Mouse (Mus musculus): ENCODE measurements around the gene Cdh4. TPM values are rescaled to one million over a fixed set of nuclear protein-coding genes. Genes with fewer than 3 reads are reported as not detected.

Gene Cdh4
- total and polyA plus RNA-seq, 2 experiments from 2014 or later: 0.51 to 2.1 TPM

GRCm38 (mm10) chr2:179539532-179540245, 97.5 kb downstream of the Cdh4 start:
- no peak overlapping the region for H3K9ac ChIP-seq (replicated peaks; ENCODE audit: low read depth, low read length)
- TF ChIP-seq CTCF (IDR thresholded peaks at IDR 0.05; ENCODE audit: low read depth) (no peak), EP300 (IDR thresholded peaks at IDR 0.05; ENCODE audit: low read depth) (no peak)
- no peaks in the 10 kb centered on the region for H3K27me3 ChIP-seq (ENCODE audit: control insufficient read depth, insufficient read depth, low read length)
- H3K9me3 ChIP-seq (replicated peaks; ENCODE audit: control insufficient read depth, low read length): no peaks in the 10 kb centered on the region
- H3K4me1 ChIP-seq (ENCODE audit: control insufficient read depth, insufficient read depth): no peaks in the 10 kb centered on the region
- no peak overlapping the region for H3K4me3 ChIP-seq (ENCODE audit: low read depth, low read length)
- 32% methylated on average over 9 of the region's 9 CpGs for WGBS
- no peaks in the 10 kb centered on the region for H3K36me3 ChIP-seq (replicated peaks; ENCODE audit: control insufficient read depth, insufficient read depth, low read length)
- no peak overlapping the region for H3K27ac ChIP-seq (ENCODE audit: low read depth)
- no peak for DNase-seq (ENCODE audit: low spot score)
- ATAC-seq (ENCODE audit: insufficient read depth, low read depth): no peak
- no peak overlapping the region for H3K4me2 ChIP-seq (ENCODE audit: low read depth, low read length)

- DNase-seq (ENCODE audit: low spot score) (no peak), ATAC-seq (ENCODE audit: insufficient read depth, low read depth) (no peak)
- no peak for TF ChIP-seq EP300 (IDR thresholded peaks at IDR 0.05; ENCODE audit: low read depth)
- TF ChIP-seq CTCF (IDR thresholded peaks at IDR 0.05; ENCODE audit: low read depth): no peak
- H3K27me3 ChIP-seq (ENCODE audit: control insufficient read depth, insufficient read depth, low read length): no peaks in the 10 kb centered on the region
- 90% methylated on average over 4 of the region's 4 CpGs for WGBS
- 0 out of 2 replicates have a peak, but pooled peaks cover 7% of the 10 kb centered on the region for H3K9me3 ChIP-seq (replicated peaks; ENCODE audit: control insufficient read depth, low read length)
- H3K4me1 ChIP-seq (ENCODE audit: control insufficient read depth, insufficient read depth): no peaks in the 10 kb centered on the region
- no peak overlapping the region for H3K4me3 ChIP-seq (ENCODE audit: low read depth, low read length)
- no peak overlapping the region for H3K27ac ChIP-seq (ENCODE audit: low read depth)
- no peaks in the 10 kb centered on the region for H3K36me3 ChIP-seq (replicated peaks; ENCODE audit: control insufficient read depth, insufficient read depth, low read length)
- H3K9ac ChIP-seq (replicated peaks; ENCODE audit: low read depth, low read length): no peak overlapping the region
- H3K4me2 ChIP-seq (ENCODE audit: low read depth, low read length): no peak overlapping the region
Measured at GRCm38 (mm10) chr2:179541096-179541495, 98.9 kb downstream of the Cdh4 start.

- H3K36me3 ChIP-seq (replicated peaks; ENCODE audit: control insufficient read depth, insufficient read depth, low read length): no peaks in the 10 kb centered on the region
- no peaks in the 10 kb centered on the region for H3K4me1 ChIP-seq (ENCODE audit: control insufficient read depth, insufficient read depth)
- H3K9me3 ChIP-seq (replicated peaks; ENCODE audit: control insufficient read depth, low read length): 0 out of 2 replicates have a peak, but pooled peaks cover 7% of the 10 kb centered on the region
- H3K27ac ChIP-seq (ENCODE audit: low read depth): no peak overlapping the region
- no peak overlapping the region for H3K4me2 ChIP-seq (ENCODE audit: low read depth, low read length)
- 80% methylated on average over 5 of the region's 5 CpGs for WGBS
- no peak overlapping the region for H3K9ac ChIP-seq (replicated peaks; ENCODE audit: low read depth, low read length)
- TF ChIP-seq CTCF (IDR thresholded peaks at IDR 0.05; ENCODE audit: low read depth) (no peak), EP300 (IDR thresholded peaks at IDR 0.05; ENCODE audit: low read depth) (no peak)
- DNase-seq (ENCODE audit: low spot score): no peak
- H3K4me3 ChIP-seq (ENCODE audit: low read depth, low read length): no peak overlapping the region
- no peak for ATAC-seq (ENCODE audit: insufficient read depth, low read depth)
- H3K27me3 ChIP-seq (ENCODE audit: control insufficient read depth, insufficient read depth, low read length): no peaks in the 10 kb centered on the region
Measured at GRCm38 (mm10) chr2:179547627-179548026, 105.4 kb downstream of the Cdh4 start.

DNA sequence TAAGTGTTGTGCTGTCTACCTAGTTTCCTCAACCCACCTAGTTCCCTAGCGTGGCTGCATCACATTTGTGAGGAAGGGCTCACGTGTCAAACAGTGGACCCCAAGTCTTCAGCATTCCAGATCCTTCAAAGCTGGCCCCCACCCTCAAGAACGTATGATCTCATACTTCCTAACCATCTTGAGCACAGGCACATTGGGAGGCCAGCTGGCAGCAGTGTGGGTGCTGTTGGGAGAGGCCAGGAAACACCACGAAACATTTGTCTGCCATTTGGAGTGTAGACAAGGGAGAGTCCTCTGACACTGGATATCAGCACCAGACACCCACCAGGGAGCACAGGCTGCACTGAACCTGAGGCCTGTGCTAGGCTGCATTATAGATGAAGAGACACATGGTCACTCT, 113.7 kb downstream of the Cdh4 start:
- H3K9me3 ChIP-seq (replicated peaks; ENCODE audit: control insufficient read depth, low read length): no peaks in the 10 kb centered on the region
- H3K4me3 ChIP-seq (ENCODE audit: low read depth, low read length): no peak overlapping the region
- H3K9ac ChIP-seq (replicated peaks; ENCODE audit: low read depth, low read length): no peak overlapping the region
- no peak for DNase-seq (ENCODE audit: low spot score)
- H3K4me2 ChIP-seq (ENCODE audit: low read depth, low read length): no peak overlapping the region
- H3K36me3 ChIP-seq (replicated peaks; ENCODE audit: control insufficient read depth, insufficient read depth, low read length): no peaks in the 10 kb centered on the region
- H3K27ac ChIP-seq (ENCODE audit: low read depth): no peak overlapping the region
- no peaks in the 10 kb centered on the region for H3K27me3 ChIP-seq (ENCODE audit: control insufficient read depth, insufficient read depth, low read length)
- no peak for ATAC-seq (ENCODE audit: insufficient read depth, low read depth)
- no peaks in the 10 kb centered on the region for H3K4me1 ChIP-seq (ENCODE audit: control insufficient read depth, insufficient read depth)
- WGBS: 69% methylated on average over 4 of the region's 4 CpGs
- no peak for TF ChIP-seq CTCF (IDR thresholded peaks at IDR 0.05; ENCODE audit: low read depth)
- TF ChIP-seq EP300 (IDR thresholded peaks at IDR 0.05; ENCODE audit: low read depth): no peak

DNA sequence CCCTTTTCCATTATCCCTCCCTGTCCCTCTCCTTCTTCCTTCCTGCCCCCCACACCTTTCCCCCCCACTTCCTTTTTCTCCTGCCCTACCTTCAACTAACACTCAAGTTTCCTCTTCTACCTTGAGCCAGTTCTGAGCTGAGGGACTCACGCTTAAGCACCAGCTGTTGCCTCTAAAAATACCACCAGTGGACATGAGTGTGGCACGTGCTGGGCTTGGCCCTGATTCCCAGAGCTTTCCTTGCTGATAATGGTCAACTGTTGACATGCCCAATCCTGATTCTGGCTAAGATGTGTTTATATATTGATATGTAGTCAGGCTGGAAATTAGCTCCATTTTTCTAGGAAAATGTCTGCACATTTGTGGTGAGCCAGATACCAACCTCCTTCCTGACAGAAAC, 120.1 kb downstream of the Cdh4 start:
- Histone ChIP-seq H3K4me2 (ENCODE audit: low read depth, low read length) (no peak overlapping the region), H3K27ac (ENCODE audit: low read depth) (no peak overlapping the region), H3K9ac (replicated peaks; ENCODE audit: low read depth, low read length) (no peak overlapping the region), H3K4me1 (ENCODE audit: control insufficient read depth, insufficient read depth) (no peaks in the 10 kb centered on the region), H3K36me3 (replicated peaks; ENCODE audit: control insufficient read depth, insufficient read depth, low read length) (no peaks in the 10 kb centered on the region), H3K9me3 (replicated peaks; ENCODE audit: control insufficient read depth, low read length) (no peaks in the 10 kb centered on the region), H3K27me3 (ENCODE audit: control insufficient read depth, insufficient read depth, low read length) (peaks cover 6% of the 10 kb centered on the region; the same call in 1 of the 2 replicates), H3K4me3 (ENCODE audit: low read depth, low read length) (no peak overlapping the region)
- ATAC-seq (ENCODE audit: insufficient read depth, low read depth) (no peak), DNase-seq (ENCODE audit: low spot score) (no peak)
- TF ChIP-seq CTCF (IDR thresholded peaks at IDR 0.05; ENCODE audit: low read depth): no peak
- TF ChIP-seq EP300 (IDR thresholded peaks at IDR 0.05; ENCODE audit: low read depth): no peak
- 11% methylated on average over 2 of the region's 2 CpGs for WGBS

- no peak for TF ChIP-seq CTCF (IDR thresholded peaks at IDR 0.05; ENCODE audit: low read depth)
- no peak for TF ChIP-seq EP300 (IDR thresholded peaks at IDR 0.05; ENCODE audit: low read depth)
- Histone ChIP-seq H3K4me3 (ENCODE audit: low read depth, low read length) (no peak overlapping the region), H3K9ac (replicated peaks; ENCODE audit: low read depth, low read length) (no peak overlapping the region), H3K4me2 (ENCODE audit: low read depth, low read length) (no peak overlapping the region), H3K9me3 (replicated peaks; ENCODE audit: control insufficient read depth, low read length) (no peaks in the 10 kb centered on the region), H3K27me3 (ENCODE audit: control insufficient read depth, insufficient read depth, low read length) (peaks cover 6% of the 10 kb centered on the region; the same call in 1 of the 2 replicates), H3K36me3 (replicated peaks; ENCODE audit: control insufficient read depth, insufficient read depth, low read length) (no peaks in the 10 kb centered on the region), H3K27ac (ENCODE audit: low read depth) (no peak overlapping the region), H3K4me1 (ENCODE audit: control insufficient read depth, insufficient read depth) (no peaks in the 10 kb centered on the region)
- ATAC-seq (ENCODE audit: insufficient read depth, low read depth) (no peak), DNase-seq (ENCODE audit: low spot score) (no peak)
- WGBS: 2% methylated on average over 12 of the region's 12 CpGs
Measured at GRCm38 (mm10) chr2:179565611-179566010, 123.4 kb downstream of the Cdh4 start.

Data from heart, postnatal 0 days (tissue).